Mouse (Mus musculus): ENCODE measurements around the gene Axin2. TPM values are rescaled to one million over a fixed set of nuclear protein-coding genes. Genes with fewer than 3 reads are reported as not detected.

Axin2 gene
- polyA plus RNA-seq, 2 experiments = 0.15 to 0.85 TPM

- Histone ChIP-seq H3K4me2 (ENCODE audit: low read depth) (no peak overlapping the region), H3K9ac (replicated peaks) (no peak overlapping the region), H3K4me3 (ENCODE audit: insufficient read depth in 1 of 2, low read depth in 2 of 2, low read length in 2 of 2) (no peak overlapping the region), H3K27me3 (ENCODE audit: control insufficient read depth, insufficient read depth, low read length) (peaks cover 7% of the 10 kb centered on the region), H3K4me1 (replicated peaks; ENCODE audit: control insufficient read depth in 2 of 2, insufficient read depth in 2 of 2, low read length in 1 of 2) (no peaks in the 10 kb centered on the region), H3K9me3 (ENCODE audit: control insufficient read depth, low read length) (no peaks in the 10 kb centered on the region), H3K36me3 (replicated peaks; ENCODE audit: control insufficient read depth, insufficient read depth, low read depth) (no peaks in the 10 kb centered on the region), H3K27ac (no peak overlapping the region)
- WGBS (ENCODE audit: insufficient replicate concordance) = 42% methylated on average over 10 of the region's 10 CpGs
- ATAC-seq (ENCODE audit: insufficient read depth) = no peak; the same call in 1 of the 2 replicates
- no peak for DNase-seq (ENCODE audit: low read depth in 3 of 3, low spot score in 3 of 3)
- no peak for TF ChIP-seq EP300 (IDR thresholded peaks at IDR 0.05; ENCODE audit: low read depth)
Observed at GRCm38 (mm10) chr11:108893855-108894510, 26.2 kb upstream of the Axin2 start.

- Histone ChIP-seq H3K4me3 (ENCODE audit: insufficient read depth in 1 of 2, low read depth in 2 of 2, low read length in 2 of 2) (no peak overlapping the region), H3K27ac (no peak overlapping the region), H3K27me3 (ENCODE audit: control insufficient read depth, insufficient read depth, low read length) (no peaks in the 10 kb centered on the region; the same call in 1 of the 2 replicates), H3K4me2 (ENCODE audit: low read depth) (no peak overlapping the region), H3K9me3 (ENCODE audit: control insufficient read depth, low read length) (no peaks in the 10 kb centered on the region), H3K36me3 (replicated peaks; ENCODE audit: control insufficient read depth, insufficient read depth, low read depth) (no peaks in the 10 kb centered on the region), H3K9ac (replicated peaks) (no peak overlapping the region), H3K4me1 (replicated peaks; ENCODE audit: control insufficient read depth in 2 of 2, insufficient read depth in 2 of 2, low read length in 1 of 2) (no peaks in the 10 kb centered on the region)
- WGBS (ENCODE audit: insufficient replicate concordance) = 64% methylated on average over 4 of the region's 4 CpGs
- no peak for DNase-seq (ENCODE audit: low read depth in 3 of 3, low spot score in 3 of 3)
- ATAC-seq (ENCODE audit: insufficient read depth) = no peak
- TF ChIP-seq CTCF (IDR thresholded peaks at IDR 0.05; ENCODE audit: low read depth) (no peak), EP300 (IDR thresholded peaks at IDR 0.05; ENCODE audit: low read depth) (no peak)
Observed at GRCm38 (mm10) chr11:108897034-108897433, 23.1 kb upstream of the Axin2 start.

- H3K27me3 ChIP-seq (ENCODE audit: control insufficient read depth, insufficient read depth, low read length) = no peaks in the 10 kb centered on the region
- H3K4me1 ChIP-seq (replicated peaks; ENCODE audit: control insufficient read depth in 2 of 2, insufficient read depth in 2 of 2, low read length in 1 of 2) = no peaks in the 10 kb centered on the region
- H3K27ac ChIP-seq = no peak overlapping the region
- no peak overlapping the region for H3K4me2 ChIP-seq (ENCODE audit: low read depth)
- TF ChIP-seq EP300 (IDR thresholded peaks at IDR 0.05; ENCODE audit: low read depth) = no peak
- TF ChIP-seq CTCF (IDR thresholded peaks at IDR 0.05; ENCODE audit: low read depth) = no peak
- DNase-seq (ENCODE audit: low read depth in 3 of 3, low spot score in 3 of 3) = no peak
- no peaks in the 10 kb centered on the region for H3K9me3 ChIP-seq (ENCODE audit: control insufficient read depth, low read length)
- 51% methylated on average over 9 of the region's 9 CpGs for WGBS (ENCODE audit: insufficient replicate concordance)
- ATAC-seq (ENCODE audit: insufficient read depth) = no peak
- H3K9ac ChIP-seq (replicated peaks) = no peak overlapping the region
- no peak overlapping the region for H3K4me3 ChIP-seq (ENCODE audit: insufficient read depth in 1 of 2, low read depth in 2 of 2, low read length in 2 of 2)
- H3K36me3 ChIP-seq (replicated peaks; ENCODE audit: control insufficient read depth, insufficient read depth, low read depth) = no peaks in the 10 kb centered on the region
Observed at GRCm38 (mm10) chr11:108898063-108898462, 22.1 kb upstream of the Axin2 start.

GRCm38 (mm10) chr11:108898483-108898882 lies 21.7 kb upstream of the Axin2 start:
- Histone ChIP-seq H3K9ac (replicated peaks) (no peak overlapping the region), H3K4me3 (ENCODE audit: insufficient read depth in 1 of 2, low read depth in 2 of 2, low read length in 2 of 2) (no peak overlapping the region), H3K36me3 (replicated peaks; ENCODE audit: control insufficient read depth, insufficient read depth, low read depth) (no peaks in the 10 kb centered on the region), H3K27ac (no peak overlapping the region), H3K4me1 (replicated peaks; ENCODE audit: control insufficient read depth in 2 of 2, insufficient read depth in 2 of 2, low read length in 1 of 2) (no peaks in the 10 kb centered on the region), H3K9me3 (ENCODE audit: control insufficient read depth, low read length) (no peaks in the 10 kb centered on the region), H3K4me2 (ENCODE audit: low read depth) (no peak overlapping the region), H3K27me3 (ENCODE audit: control insufficient read depth, insufficient read depth, low read length) (no peaks in the 10 kb centered on the region)
- 61% methylated on average over 6 of the region's 6 CpGs for WGBS (ENCODE audit: insufficient replicate concordance)
- DNase-seq (ENCODE audit: low read depth in 3 of 3, low spot score in 3 of 3) = no peak
- no peak for TF ChIP-seq EP300 (IDR thresholded peaks at IDR 0.05; ENCODE audit: low read depth)
- no peak for TF ChIP-seq CTCF (IDR thresholded peaks at IDR 0.05; ENCODE audit: low read depth)
- no peak for ATAC-seq (ENCODE audit: insufficient read depth)

- 63% methylated on average over 9 of the region's 10 CpGs for WGBS (ENCODE audit: insufficient replicate concordance)
- no peaks in the 10 kb centered on the region for H3K9me3 ChIP-seq (ENCODE audit: control insufficient read depth, low read length)
- no peaks in the 10 kb centered on the region for H3K36me3 ChIP-seq (replicated peaks; ENCODE audit: control insufficient read depth, insufficient read depth, low read depth)
- DNase-seq (ENCODE audit: low read depth in 3 of 3, low spot score in 3 of 3) = no peak
- TF ChIP-seq EP300 (IDR thresholded peaks at IDR 0.05; ENCODE audit: low read depth) (no peak), CTCF (IDR thresholded peaks at IDR 0.05; ENCODE audit: low read depth) (no peak)
- H3K4me3 ChIP-seq (ENCODE audit: insufficient read depth in 1 of 2, low read depth in 2 of 2, low read length in 2 of 2) = no peak overlapping the region
- ATAC-seq (ENCODE audit: insufficient read depth) = no peak
- H3K27me3 ChIP-seq (ENCODE audit: control insufficient read depth, insufficient read depth, low read length) = no peaks in the 10 kb centered on the region
- H3K4me2 ChIP-seq (ENCODE audit: low read depth) = no peak overlapping the region
- H3K27ac ChIP-seq = no peak overlapping the region
- H3K9ac ChIP-seq (replicated peaks) = no peak overlapping the region
- H3K4me1 ChIP-seq (replicated peaks; ENCODE audit: control insufficient read depth in 2 of 2, insufficient read depth in 2 of 2, low read length in 1 of 2) = no peaks in the 10 kb centered on the region
Observed at GRCm38 (mm10) chr11:108900718-108901488, 19.2 kb upstream of the Axin2 start.
